Mouse (Mus musculus): ENCODE results near the gene Il1r1. TPM values are rescaled to one million over a fixed set of nuclear protein-coding genes. Genes with fewer than 3 reads are reported as not detected.

The Il1r1 gene
- polyA plus RNA-seq, 1 experiment, result 0.38 TPM

GRCm38 (mm10) chr1:40324955-40325702 is 100.2 kb downstream of the Il1r1 start:
- peaks cover 35% of the 10 kb centered on the region for H3K4me1 ChIP-seq (ENCODE audit: control insufficient read depth, insufficient read depth, low read length)
- H3K27ac ChIP-seq (ENCODE audit: insufficient read depth, low read depth, low read length), result no peak overlapping the region
- no peak for TF ChIP-seq CTCF (IDR thresholded peaks at IDR 0.05; ENCODE audit: low read depth, low read length)
- TF ChIP-seq POLR2A (IDR thresholded peaks at IDR 0.05; ENCODE audit: borderline replicate concordance, low read depth, low read length), result no peak
- H3K4me3 ChIP-seq (ENCODE audit: insufficient read depth, low read length), result peak overlapping the region; percentile 34

DNA sequence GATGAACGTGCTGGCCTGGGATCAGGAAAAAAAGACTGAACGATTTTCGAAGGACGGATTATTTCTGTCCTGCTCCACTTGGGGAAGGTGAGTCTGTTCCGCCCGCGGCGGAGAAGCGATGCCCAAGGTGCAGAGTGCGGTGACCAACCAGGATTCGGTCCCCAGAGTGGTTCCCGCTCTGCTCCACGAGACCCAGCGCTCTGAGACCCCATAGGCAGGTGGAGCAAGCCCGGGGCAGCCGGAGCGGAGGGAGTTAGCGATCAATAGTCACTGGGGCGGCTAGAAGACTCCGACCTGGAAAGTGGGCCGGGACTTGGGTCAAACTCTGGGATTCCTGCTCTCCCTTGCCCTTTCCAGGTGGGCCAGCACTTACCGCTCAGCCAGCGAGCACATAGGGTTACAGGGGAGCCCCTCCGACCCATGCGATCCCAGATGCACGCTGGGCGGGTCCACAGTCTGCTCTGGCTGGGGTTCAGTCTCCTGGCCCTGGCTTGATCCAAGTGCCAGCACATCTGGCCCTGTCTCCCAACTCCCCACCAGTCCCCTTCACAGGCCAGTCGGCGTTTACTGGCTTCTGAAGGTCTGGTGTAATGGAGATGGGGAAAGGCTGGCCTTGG is 100.9 kb downstream of the Il1r1 start:
- no peak overlapping the region for H3K27ac ChIP-seq (ENCODE audit: insufficient read depth, low read depth, low read length)
- H3K4me3 ChIP-seq (ENCODE audit: insufficient read depth, low read length), result no peak overlapping the region
- H3K4me1 ChIP-seq (ENCODE audit: control insufficient read depth, insufficient read depth, low read length), result peaks cover 38% of the 10 kb centered on the region
- no peak for TF ChIP-seq CTCF (IDR thresholded peaks at IDR 0.05; ENCODE audit: low read depth, low read length)
- no peak for TF ChIP-seq POLR2A (IDR thresholded peaks at IDR 0.05; ENCODE audit: borderline replicate concordance, low read depth, low read length)

DNA sequence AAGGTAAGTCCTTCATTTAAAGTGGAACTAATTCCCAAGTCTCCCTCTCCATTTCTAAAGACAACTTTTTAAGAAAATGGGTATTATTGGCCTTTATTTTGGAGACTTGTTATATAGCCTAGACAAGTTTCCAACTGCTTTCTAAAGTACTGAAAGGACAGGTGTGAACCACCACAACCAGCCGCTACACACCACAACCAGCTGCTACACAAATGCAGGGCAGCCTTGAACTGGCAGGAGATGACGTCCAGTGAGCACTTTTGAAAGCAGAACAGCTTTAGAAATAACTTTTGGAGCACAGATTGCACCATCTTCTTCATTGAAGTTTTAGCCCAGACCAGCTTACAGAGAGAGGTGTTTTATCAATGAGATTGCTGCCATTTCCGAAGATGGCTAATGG is 102.7 kb downstream of the Il1r1 start:
- Histone ChIP-seq H3K4me3 (ENCODE audit: insufficient read depth, low read length) (no peak overlapping the region), H3K4me1 (ENCODE audit: control insufficient read depth, insufficient read depth, low read length) (peaks cover 25% of the 10 kb centered on the region), H3K27ac (ENCODE audit: insufficient read depth, low read depth, low read length) (no peak overlapping the region)
- TF ChIP-seq CTCF (IDR thresholded peaks at IDR 0.05; ENCODE audit: low read depth, low read length), result no peak

- H3K27ac ChIP-seq (ENCODE audit: insufficient read depth, low read depth, low read length), result no peak overlapping the region
- H3K4me1 ChIP-seq (ENCODE audit: control insufficient read depth, insufficient read depth, low read length), result peaks cover 5% of the 10 kb centered on the region
- no peak overlapping the region for H3K4me3 ChIP-seq (ENCODE audit: insufficient read depth, low read length)
- no peak for TF ChIP-seq POLR2A (IDR thresholded peaks at IDR 0.05; ENCODE audit: borderline replicate concordance, low read depth, low read length)
- no peak for TF ChIP-seq CTCF (IDR thresholded peaks at IDR 0.05; ENCODE audit: low read depth, low read length)
Measured at GRCm38 (mm10) chr1:40329526-40329925, 104.6 kb downstream of the Il1r1 start.

- TF ChIP-seq CTCF (IDR thresholded peaks at IDR 0.05; ENCODE audit: low read depth, low read length) (no peak), POLR2A (IDR thresholded peaks at IDR 0.05; ENCODE audit: borderline replicate concordance, low read depth, low read length) (no peak)
- H3K27ac ChIP-seq (ENCODE audit: insufficient read depth, low read depth, low read length), result no peak overlapping the region
- no peak overlapping the region for H3K4me3 ChIP-seq (ENCODE audit: insufficient read depth, low read length)
- peaks cover 3% of the 10 kb centered on the region; the same call in 1 of the 2 replicates for H3K4me1 ChIP-seq (ENCODE audit: control insufficient read depth, insufficient read depth, low read length)
Measured at GRCm38 (mm10) chr1:40330181-40330580, 105.3 kb downstream of the Il1r1 start.

- TF ChIP-seq CTCF (IDR thresholded peaks at IDR 0.05; ENCODE audit: low read depth, low read length) (no peak), POLR2A (IDR thresholded peaks at IDR 0.05; ENCODE audit: borderline replicate concordance, low read depth, low read length) (no peak)
- H3K4me3 ChIP-seq (ENCODE audit: insufficient read depth, low read length), result no peak overlapping the region
- peaks cover 5% of the 10 kb centered on the region for H3K4me1 ChIP-seq (ENCODE audit: control insufficient read depth, insufficient read depth, low read length)
- H3K27ac ChIP-seq (ENCODE audit: insufficient read depth, low read depth, low read length), result no peak overlapping the region
Measured at GRCm38 (mm10) chr1:40339346-40339745, 114.5 kb downstream of the Il1r1 start.

DNA sequence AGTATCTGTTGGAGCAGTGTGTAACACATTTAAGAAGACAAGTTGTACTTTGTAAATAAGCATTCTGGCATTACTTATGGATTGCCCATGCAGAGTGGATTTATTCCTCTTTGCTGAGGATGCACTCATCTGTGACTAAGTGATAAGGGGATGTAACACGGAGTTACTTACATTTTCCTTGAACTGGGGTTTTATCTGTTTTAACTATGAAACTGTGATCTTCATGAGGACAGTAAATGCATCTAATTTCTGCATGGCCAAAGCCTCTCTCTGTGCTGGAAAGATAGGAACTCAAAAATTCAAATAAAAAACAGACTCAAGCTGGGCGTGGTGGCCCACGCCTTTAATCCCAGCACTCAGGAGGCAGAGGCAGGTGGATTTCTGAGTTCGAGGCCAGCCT is 115.2 kb downstream of the Il1r1 start:
- no peak for TF ChIP-seq CTCF (IDR thresholded peaks at IDR 0.05; ENCODE audit: low read depth, low read length)
- no peak for TF ChIP-seq POLR2A (IDR thresholded peaks at IDR 0.05; ENCODE audit: borderline replicate concordance, low read depth, low read length)
- H3K27ac ChIP-seq (ENCODE audit: insufficient read depth, low read depth, low read length), result no peak overlapping the region
- no peak overlapping the region for H3K4me3 ChIP-seq (ENCODE audit: insufficient read depth, low read length)
- H3K4me1 ChIP-seq (ENCODE audit: control insufficient read depth, insufficient read depth, low read length), result peaks cover 5% of the 10 kb centered on the region

- peaks cover 29% of the 10 kb centered on the region for H3K4me1 ChIP-seq (ENCODE audit: control insufficient read depth, insufficient read depth, low read length)
- no peak overlapping the region for H3K27ac ChIP-seq (ENCODE audit: insufficient read depth, low read depth, low read length)
- no peak overlapping the region for H3K4me3 ChIP-seq (ENCODE audit: insufficient read depth, low read length)
- TF ChIP-seq CTCF (IDR thresholded peaks at IDR 0.05; ENCODE audit: low read depth, low read length), result no peak
- TF ChIP-seq POLR2A (IDR thresholded peaks at IDR 0.05; ENCODE audit: borderline replicate concordance, low read depth, low read length), result no peak
Measured at GRCm38 (mm10) chr1:40352158-40352903, 127.5 kb downstream of the Il1r1 start.

- TF ChIP-seq CTCF (IDR thresholded peaks at IDR 0.05; ENCODE audit: low read depth, low read length) (no peak), POLR2A (IDR thresholded peaks at IDR 0.05; ENCODE audit: borderline replicate concordance, low read depth, low read length) (no peak)
- H3K4me1 ChIP-seq (ENCODE audit: control insufficient read depth, insufficient read depth, low read length), result peaks cover 27% of the 10 kb centered on the region
- no peak overlapping the region for H3K27ac ChIP-seq (ENCODE audit: insufficient read depth, low read depth, low read length)
- no peak overlapping the region for H3K4me3 ChIP-seq (ENCODE audit: insufficient read depth, low read length)
Measured at GRCm38 (mm10) chr1:40352904-40353286, 128.0 kb downstream of the Il1r1 start.

DNA sequence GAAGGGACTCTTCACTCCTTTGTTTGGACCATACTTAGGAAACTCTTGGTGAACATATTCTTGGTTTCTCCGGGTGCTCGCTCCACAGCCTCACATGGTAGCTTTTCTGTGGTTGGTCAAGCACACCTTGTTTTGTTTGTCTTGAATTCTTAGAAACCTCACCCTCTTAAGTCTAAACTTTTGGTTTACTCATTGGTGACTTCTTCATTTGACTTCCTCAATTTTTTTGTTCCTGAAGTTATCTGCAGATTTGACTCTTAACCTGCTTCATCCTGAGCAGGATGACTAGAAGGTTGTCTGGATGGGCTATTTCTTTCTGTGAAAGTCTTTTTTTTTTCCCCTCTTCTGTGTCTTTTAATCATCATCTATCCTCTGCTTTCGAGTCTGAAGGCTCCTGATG is 129.8 kb downstream of the Il1r1 start:
- Histone ChIP-seq H3K27ac (ENCODE audit: insufficient read depth, low read depth, low read length) (no peak overlapping the region), H3K4me1 (ENCODE audit: control insufficient read depth, insufficient read depth, low read length) (peaks cover 41% of the 10 kb centered on the region)
- no peak for TF ChIP-seq POLR2A (IDR thresholded peaks at IDR 0.05; ENCODE audit: borderline replicate concordance, low read depth, low read length)
- TF ChIP-seq CTCF (IDR thresholded peaks at IDR 0.05; ENCODE audit: low read depth, low read length), result no peak

More for the DNA sequence above, 129.8 kb downstream of the Il1r1 start:
- no peak overlapping the region for H3K4me3 ChIP-seq (ENCODE audit: insufficient read depth, low read length)

Data from bone marrow macrophage, adult 2 months (primary cell).